Mouse (Mus musculus) heart, postnatal 0 days (tissue): ENCODE results near the gene Gm12216. TPM values are rescaled to one million over a fixed set of nuclear protein-coding genes. Genes with fewer than 3 reads are reported as not detected.

Source experiments
- ATAC-seq: fragments of 200-750 bp; cut with Nextera tagmentation; 2 replicates; pipeline ENCODE4 v1.8.0; 2017; ENCODE audit warnings: low read depth, moderate number of reproducible peaks, moderate library complexity; ENCODE audit not compliant: insufficient read depth
- DNase-seq: peaks from one replicate; pipeline ENCODE4 v3.0.0-alpha.2; 2016; ENCODE audit warnings: low spot score
- H3K27ac ChIP-seq: fragments of 300-500 bp; sonication (generic); 2 replicates; pipeline ENCODE4 v1.5.1; 2014; ENCODE audit warnings: low read depth, mild to moderate bottlenecking
- H3K27me3 ChIP-seq: fragments of 300-500 bp; sonication (generic); 2 replicates; pipeline ENCODE4 v1.6.1; 2014; ENCODE audit warnings: low read length, mixed read lengths; ENCODE audit not compliant: control insufficient read depth, insufficient read depth
- H3K36me3 ChIP-seq: fragments of 300-500 bp; sonication (generic); replicated peaks from 2 replicates; pipeline ENCODE4 v1.6.1; 2014; ENCODE audit warnings: low read length, mixed read lengths; ENCODE audit not compliant: control insufficient read depth, insufficient read depth
- H3K4me1 ChIP-seq: fragments of 300-500 bp; sonication (generic); 2 replicates; pipeline ENCODE4 v1.6.1; 2014; ENCODE audit warnings: antibody characterized with exemption; ENCODE audit not compliant: control insufficient read depth, insufficient read depth
- H3K4me2 ChIP-seq: fragments of 300-500 bp; sonication (generic); 2 replicates; pipeline ENCODE4 v1.6.1; 2014; ENCODE audit warnings: low read depth, mild to moderate bottlenecking, low read length, moderate library complexity
- H3K4me3 ChIP-seq: fragments of 300-500 bp; sonication (generic); 2 replicates; pipeline ENCODE4 v1.5.1; 2014; ENCODE audit warnings: low read depth, low read length
- H3K9ac ChIP-seq: fragments of 300-500 bp; sonication (generic); replicated peaks from 2 replicates; pipeline ENCODE4 v1.6.1; 2014; ENCODE audit warnings: low read depth, low read length, mixed read lengths
- H3K9me3 ChIP-seq: fragments of 300-500 bp; sonication (generic); replicated peaks from 2 replicates; pipeline ENCODE4 v1.6.1; 2016; ENCODE audit warnings: low read length; ENCODE audit not compliant: control insufficient read depth
- CTCF ChIP-seq: IDR thresholded peaks from 2 replicates; pipeline ENCODE4 v1.5.1; 2016; ENCODE audit warnings: antibody characterized with exemption, control low read depth, low read depth
- EP300 ChIP-seq: IDR thresholded peaks from 2 replicates; pipeline ENCODE4 v1.6.1; 2016; ENCODE audit warnings: antibody characterized with exemption, low read depth
- WGBS: fragments of 180-500 bp; shearing (Covaris S2); extraction: QIAGEN DNeasy Blood & Tissue Kit; methylation state at CpG from one replicate; pipeline ENCODE4 v1.1.7; 2014; 5-methylcytosine and 5-hydroxymethylcytosine counted together
- polyA plus RNA-seq: library from polyadenylated mRNA; unstranded; fragments of >200 nt; fragmentation: Nextera tagmentation; extraction: Ambion mirVana; gene quantifications from 2 replicates; pipeline ENCODE4 v1.2.1, GENCODE M21; 2015
- total RNA-seq: library from RNA; depleted of rRNA; stranded (reverse); fragments of >200 nt; gene quantifications from 2 replicates; pipeline ENCODE4 v1.2.3, GENCODE M21; 2014; ENCODE audit warnings: low replicate concordance

Gene Gm12216
- total and polyA plus RNA-seq, 2 experiments from 2014 or later, result 1.6 TPM; not detected in 1

DNA sequence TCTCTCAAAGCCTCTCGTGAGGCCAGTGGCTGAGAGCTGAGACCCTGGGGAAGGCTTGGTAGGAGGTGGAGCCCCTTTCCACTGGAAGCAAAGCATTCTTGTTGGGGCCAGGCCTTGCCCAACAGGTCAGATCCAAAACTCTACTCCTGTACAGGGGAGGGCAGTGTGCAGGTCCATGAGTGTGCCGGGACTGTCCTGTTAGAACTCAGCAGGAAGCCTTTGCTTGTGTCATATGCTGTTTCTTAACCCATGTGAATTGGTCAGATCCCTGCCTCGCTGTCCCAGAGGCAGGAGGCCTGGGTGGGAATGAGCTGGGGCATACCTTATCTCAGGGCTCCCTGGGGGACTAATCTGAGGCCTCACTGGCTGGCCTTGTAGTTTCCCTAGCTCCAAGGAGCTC is 78.8 kb downstream of the Gm12216 start:
- H3K4me3 ChIP-seq, result no peak overlapping the region
- H3K36me3 ChIP-seq, result peaks cover 23% of the 10 kb centered on the region
- ATAC-seq (no peak), DNase-seq (no peak)
- no peaks in the 10 kb centered on the region for H3K9me3 ChIP-seq
- H3K27ac ChIP-seq, result no peak overlapping the region
- 64% methylated on average over 3 of the region's 3 CpGs for WGBS
- no peaks in the 10 kb centered on the region for H3K4me1 ChIP-seq
- TF ChIP-seq CTCF, result no peak
- no peak for TF ChIP-seq EP300
- H3K9ac ChIP-seq, result no peak overlapping the region
- H3K27me3 ChIP-seq, result no peaks in the 10 kb centered on the region
- no peak overlapping the region for H3K4me2 ChIP-seq

DNA sequence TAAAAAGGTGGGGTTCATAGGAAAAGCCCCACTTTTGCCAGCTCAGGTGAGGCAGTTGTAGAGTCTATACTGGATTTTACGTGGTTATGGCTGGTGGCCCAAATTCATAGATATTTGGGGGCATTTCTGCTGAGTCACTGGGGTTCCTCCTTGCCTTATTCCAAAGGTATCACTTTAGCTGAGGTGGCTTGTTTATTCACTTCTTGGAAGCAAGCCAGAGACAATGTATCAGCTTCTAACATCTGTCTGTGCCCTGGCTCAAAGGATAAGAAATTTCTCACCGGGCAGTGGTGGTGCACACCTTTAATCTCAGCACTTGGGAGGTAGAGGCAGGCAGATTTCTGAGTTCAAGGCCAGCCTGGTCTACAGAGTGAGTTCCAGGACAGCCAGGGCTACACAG is 79.2 kb downstream of the Gm12216 start:
- H3K27ac ChIP-seq, result no peak overlapping the region
- TF ChIP-seq CTCF, result no peak
- TF ChIP-seq EP300, result no peak
- no peak overlapping the region for H3K4me3 ChIP-seq
- no peaks in the 10 kb centered on the region for H3K4me1 ChIP-seq
- no peak overlapping the region for H3K9ac ChIP-seq
- no peak for ATAC-seq
- H3K27me3 ChIP-seq, result no peaks in the 10 kb centered on the region
- no peak for DNase-seq
- peaks cover 27% of the 10 kb centered on the region for H3K36me3 ChIP-seq
- H3K9me3 ChIP-seq, result no peaks in the 10 kb centered on the region
- WGBS, result 66% methylated on average over 2 of the region's 2 CpGs
- no peak overlapping the region for H3K4me2 ChIP-seq

DNA sequence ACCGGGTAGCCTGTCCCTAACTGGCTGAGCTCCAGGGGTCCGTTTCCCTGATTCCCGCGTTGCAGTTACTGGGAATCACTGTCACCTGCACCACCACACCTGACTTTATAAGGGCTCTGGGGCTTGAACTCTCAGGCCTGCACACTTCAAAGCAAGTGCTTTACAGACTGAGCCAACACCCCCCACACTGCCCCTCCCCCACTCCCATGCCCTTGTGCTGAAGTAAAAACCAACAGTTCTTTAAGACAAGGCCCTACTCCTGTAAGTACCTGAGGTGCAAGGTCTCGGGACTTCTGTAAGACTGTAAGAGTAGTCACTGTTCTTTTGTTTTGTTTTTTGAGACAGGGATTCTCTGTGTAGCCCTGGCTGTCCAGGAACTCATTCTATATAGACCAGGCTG is 80.6 kb downstream of the Gm12216 start:
- 77% methylated on average over 5 of the region's 5 CpGs for WGBS
- DNase-seq (no peak), ATAC-seq (no peak)
- TF ChIP-seq CTCF, result no peak
- TF ChIP-seq EP300, result no peak
- Histone ChIP-seq H3K4me2 (no peak overlapping the region), H3K36me3 (peaks cover 41% of the 10 kb centered on the region), H3K9me3 (no peaks in the 10 kb centered on the region), H3K4me3 (no peak overlapping the region), H3K4me1 (no peaks in the 10 kb centered on the region), H3K27ac (no peak overlapping the region), H3K9ac (no peak overlapping the region), H3K27me3 (no peaks in the 10 kb centered on the region)

DNA sequence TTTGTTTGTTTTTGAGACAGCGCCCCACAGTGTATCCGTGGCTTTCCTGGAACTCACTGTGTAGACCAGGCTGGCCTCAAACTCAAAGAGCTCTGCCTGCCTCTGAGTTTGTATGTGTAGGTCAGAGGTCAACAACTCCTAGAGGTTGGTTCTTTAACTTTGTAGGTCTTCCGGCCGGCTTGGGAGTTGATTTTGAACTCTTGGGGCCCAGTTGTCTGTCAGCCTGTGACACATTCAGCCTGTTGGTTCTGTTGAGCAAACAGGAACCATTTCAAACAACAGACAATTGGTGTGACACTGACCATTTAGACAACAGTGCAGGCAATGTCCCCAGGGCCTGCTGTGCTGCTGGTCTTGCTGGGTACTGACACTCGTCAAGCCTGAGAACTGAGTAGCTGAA is 81.3 kb downstream of the Gm12216 start:
- H3K4me1 ChIP-seq, result no peaks in the 10 kb centered on the region
- peaks cover 48% of the 10 kb centered on the region for H3K36me3 ChIP-seq
- WGBS, result 76% methylated on average over 5 of the region's 5 CpGs
- no peak overlapping the region for H3K27ac ChIP-seq
- no peak overlapping the region for H3K4me2 ChIP-seq
- no peaks in the 10 kb centered on the region for H3K9me3 ChIP-seq
- TF ChIP-seq EP300, result no peak
- TF ChIP-seq CTCF, result no peak
- H3K9ac ChIP-seq, result no peak overlapping the region
- ATAC-seq (no peak), DNase-seq (no peak)
- H3K4me3 ChIP-seq, result no peak overlapping the region
- H3K27me3 ChIP-seq, result no peaks in the 10 kb centered on the region

DNA sequence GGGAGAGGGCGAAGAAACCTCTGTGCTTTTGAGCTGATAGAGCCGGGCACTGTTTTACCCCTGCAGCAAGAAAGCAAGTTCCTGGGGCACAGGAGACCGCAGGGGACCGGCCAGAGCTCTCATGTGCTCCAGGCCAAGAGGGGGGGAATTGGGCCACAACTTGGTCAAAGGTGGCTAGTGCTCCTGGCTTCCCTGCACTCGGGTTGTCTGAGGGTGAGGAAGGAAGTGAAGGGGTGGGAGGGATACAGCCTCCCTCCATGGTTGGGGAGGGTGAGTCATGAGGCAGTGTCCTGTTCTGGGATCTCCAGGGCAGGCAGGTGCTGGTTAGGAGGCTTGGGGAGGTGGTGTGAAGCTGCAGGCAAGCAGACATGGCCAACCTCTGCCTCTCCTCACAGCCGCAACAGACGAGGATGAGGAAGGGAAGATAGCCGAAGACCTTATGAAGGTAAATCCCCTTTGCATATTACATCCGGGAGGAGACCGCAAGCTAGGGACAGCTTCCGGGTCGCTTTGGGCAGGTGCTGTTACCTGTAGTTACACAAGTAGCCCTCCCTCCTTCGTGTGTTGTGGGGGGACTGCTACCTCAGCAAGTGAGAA is 84.3 kb downstream of the Gm12216 start:
- no peak for TF ChIP-seq CTCF
- no peak for TF ChIP-seq EP300
- ATAC-seq, result no peak
- no peaks in the 10 kb centered on the region for H3K4me1 ChIP-seq
- 82% methylated on average over 13 of the region's 13 CpGs for WGBS
- no peak overlapping the region for H3K4me2 ChIP-seq
- H3K36me3 ChIP-seq, result peaks cover 50% of the 10 kb centered on the region
- no peak overlapping the region for H3K9ac ChIP-seq
- no peaks in the 10 kb centered on the region for H3K27me3 ChIP-seq
- DNase-seq, result no peak
- H3K9me3 ChIP-seq, result no peaks in the 10 kb centered on the region
- no peak overlapping the region for H3K27ac ChIP-seq
- H3K4me3 ChIP-seq, result no peak overlapping the region
